Comparison of ENCODE assay signal across 11 mouse cellular contexts in the genomic region with DNA sequence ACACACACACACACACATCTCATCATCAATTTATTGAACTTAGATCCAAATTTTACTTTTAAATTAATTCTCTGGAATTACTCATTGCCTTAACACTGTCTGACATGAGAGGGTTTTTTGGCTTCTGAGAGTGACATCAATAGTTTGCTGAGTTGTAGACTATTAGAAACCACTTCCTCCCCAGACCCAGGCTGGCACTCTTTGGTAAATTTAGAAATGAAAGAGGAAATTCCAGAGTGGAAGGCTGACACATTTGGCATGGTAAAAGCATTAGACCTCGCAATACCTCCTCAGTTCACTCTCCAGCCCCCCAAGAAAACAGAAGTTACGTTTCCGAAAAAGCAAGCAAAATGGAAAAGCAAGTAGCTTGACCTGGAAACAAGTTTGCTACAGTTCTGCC. TPM values are rescaled to one million over a fixed set of nuclear protein-coding genes. Genes with fewer than 3 reads are reported as not detected.
A peak's percentile ranks its signal among the peaks of the same experiment; 100 is the strongest.
DNase-seq lines count a peak whose midpoint lies in the region; ATAC-seq and TF ChIP-seq lines count a peak whose summit lies in the region.
"Had no signal": no experiment of that assay in that cellular context is flagged by ENCODE, and none has a peak within 500 bp of the region (broad histone marks: within the 10 kb centered on the region; RNA-seq: fewer than 3 reads in every experiment).

No protein-coding gene starts in this region.

- no peaks in the 10 kb centered on the region for H3K9me3 ChIP-seq in midbrain, embryonic 14.5 days (ENCODE audit: control insufficient read depth, low read length)
- H3K9me3 ChIP-seq: hindbrain, embryonic 10.5 days; liver, embryonic 13.5 days had no signal

- H3K4me3 ChIP-seq in brown adipose tissue, adult 24 weeks (ENCODE audit: insufficient read depth, low read depth, low read length): no peak overlapping the region
- no peak overlapping the region for H3K4me3 ChIP-seq in midbrain, embryonic 14.5 days (replicated peaks; ENCODE audit: low read depth, low read length)
- no peak overlapping the region for H3K4me3 ChIP-seq in cerebellum, adult 2 months (replicated peaks; ENCODE audit: insufficient read depth, low read depth, low read length)
- H3K4me3 ChIP-seq: hindbrain, embryonic 10.5 days; liver, embryonic 13.5 days had no signal

- TF ChIP-seq POLR2A in cerebellum, adult 2 months (IDR thresholded peaks at IDR 0.05; ENCODE audit: borderline replicate concordance, insufficient read depth, low read length): no peak

- no peaks in the 10 kb centered on the region for H3K27me3 ChIP-seq in midbrain, embryonic 14.5 days (ENCODE audit: control insufficient read depth, insufficient read depth, low read length)
- no peaks in the 10 kb centered on the region for H3K27me3 ChIP-seq in cerebellum, adult 2 months (ENCODE audit: control insufficient read depth, insufficient read depth, low read length)
- H3K27me3 ChIP-seq: liver, embryonic 13.5 days had no signal

- WGBS in midbrain, embryonic 14.5 days: 94% methylated on average over 3 of the region's 3 CpGs
- WGBS in cerebellum, adult 2 months: 71% methylated on average over 3 of the region's 3 CpGs

- no peak overlapping the region for H3K4me2 ChIP-seq in midbrain, embryonic 14.5 days (ENCODE audit: low read length)
- H3K4me2 ChIP-seq: liver, embryonic 13.5 days had no signal

- H3K36me3 ChIP-seq in midbrain, embryonic 14.5 days (ENCODE audit: control insufficient read depth, insufficient read depth, low read length): no peaks in the 10 kb centered on the region
- H3K36me3 ChIP-seq: liver, embryonic 13.5 days had no signal

- intact Hi-C loops in heart, postnatal 14 days (cut with DNase I): no loop called here

- no peak for TF ChIP-seq CTCF in cerebellum, adult 2 months (IDR thresholded peaks at IDR 0.05; ENCODE audit: borderline replicate concordance, insufficient read depth, low read depth, low read length)

- ATAC-seq in megakaryocyte, adult 5-6 weeks (ENCODE audit: poor library complexity, severe bottlenecking): peak; percentile 72
- ATAC-seq in midbrain, embryonic 14.5 days (ENCODE audit: low FRiP score, low TSS enrichment): no peak

- DNase-seq in heart, adult 8-10 months (ENCODE audit: low spot score): peak; percentile 48
- no peak for DNase-seq in heart, postnatal 14 days
- DNase-seq in 416B (ENCODE audit: low read depth): peak; percentile 73
- DNase-seq in frontal cortex, postnatal 14 days (ENCODE audit: low spot score in 2 of 2): no peak
- no peak for DNase-seq in midbrain, embryonic 14.5 days
- no peak for DNase-seq in cerebellum, adult 2 months
- DNase-seq: kidney, adult 18-20 months; liver, embryonic 13.5 days had no signal

- H3K9ac ChIP-seq in midbrain, embryonic 14.5 days (replicated peaks; ENCODE audit: low read length): no peak overlapping the region
- H3K9ac ChIP-seq: liver, embryonic 13.5 days had no signal

- H3K4me1 ChIP-seq in brown adipose tissue, adult 24 weeks (ENCODE audit: control insufficient read depth, insufficient read depth, insufficient read length, low read length): peaks cover 24% of the 10 kb centered on the region; the same call in 1 of the 2 replicates
- H3K4me1 ChIP-seq in midbrain, embryonic 14.5 days (ENCODE audit: control insufficient read depth, insufficient read depth, low read length): peaks cover 8% of the 10 kb centered on the region; the same call in 1 of the 2 replicates
- H3K4me1 ChIP-seq in cerebellum, adult 2 months (ENCODE audit: control insufficient read depth, insufficient read depth, low read length): peaks cover 3% of the 10 kb centered on the region; the same call in 1 of the 2 replicates

- 0 out of 2 replicates have a peak overlapping the region, but pooled peaks have one; percentile 1 for H3K27ac ChIP-seq in brown adipose tissue, adult 24 weeks (replicated peaks; ENCODE audit: low read depth, low read length)
- no peak overlapping the region for H3K27ac ChIP-seq in midbrain, embryonic 14.5 days (replicated peaks; ENCODE audit: low read depth, low read length)
- no peak overlapping the region for H3K27ac ChIP-seq in cerebellum, adult 2 months (ENCODE audit: insufficient read depth, low read length)
- H3K27ac ChIP-seq: hindbrain, embryonic 10.5 days; liver, embryonic 13.5 days had no signal

RNA-seq across cellular contexts. Expression of a gene that starts 11.2 kb away (rescaled TPM):
- total RNA-seq in heart, adult 8-10 months (2022): 10 to 100 TPM; 32.5 to 36.0 (median 34.7) TPM
- 10 to 100 TPM; 45.7 to 45.9 TPM for total RNA-seq in heart, postnatal 14 days (2021)
- 22.5 and 28.6 TPM in 2 replicates for polyA plus RNA-seq in brown adipose tissue, adult 24 weeks (2012; ENCODE audit: insufficient read depth, insufficient read length, missing spikeins)
- total RNA-seq in megakaryocyte, adult 5-6 weeks (2015): 76.6 and 82.8 TPM in 2 replicates
- 96.2 and 100 TPM in 2 replicates for total RNA-seq in megakaryocyte, adult 5-6 weeks (2017)
- polyA plus RNA-seq in midbrain, embryonic 14.5 days (2014; fragmentation: Nextera tagmentation; extraction: Ambion mirVana): 29.7 and 55.1 TPM in 2 replicates
- polyA plus RNA-seq in cerebellum, adult 2 months (2012; rRNA removed): 48.2 and 52.8 TPM in 2 replicates

RNA-seq across cellular contexts. Expression of a gene that starts 58.8 kb away (rescaled TPM):
- total RNA-seq in heart, adult 8-10 months (2022): 10 to 100 TPM in 2 of 4 experiments, 1 to 10 TPM in 2; 8.5 to 12.8 (median 10.5) TPM
- 10 to 100 TPM; 12.1 to 13.4 TPM for total RNA-seq in heart, postnatal 14 days (2021)
- 4.0 and 8.8 TPM in 2 replicates for polyA plus RNA-seq in brown adipose tissue, adult 24 weeks (2012; ENCODE audit: insufficient read depth, insufficient read length, missing spikeins)
- 33.9 and 45.8 TPM in 2 replicates for total RNA-seq in megakaryocyte, adult 5-6 weeks (2015)
- total RNA-seq in megakaryocyte, adult 5-6 weeks (2017): 27.9 and 34.2 TPM in 2 replicates
- polyA plus RNA-seq in midbrain, embryonic 14.5 days (2014; fragmentation: Nextera tagmentation; extraction: Ambion mirVana): 25.5 and 39.5 TPM in 2 replicates
- 26.9 and 30.4 TPM in 2 replicates for polyA plus RNA-seq in cerebellum, adult 2 months (2012; rRNA removed)

Comparison
In these comparisons a context has a peak if more than half of its experiments do, and no peak if none do; other contexts are left out.
1. DNase-seq: peak in heart, adult 8-10 months (single experiment) and 416B (single experiment); none in heart, postnatal 14 days (0 of 2), frontal cortex, postnatal 14 days (0 of 2), midbrain, embryonic 14.5 days (single experiment) and cerebellum, adult 2 months (0 of 2).